13 mouse cellular contexts compared by ENCODE assay signal in the genomic region with DNA sequence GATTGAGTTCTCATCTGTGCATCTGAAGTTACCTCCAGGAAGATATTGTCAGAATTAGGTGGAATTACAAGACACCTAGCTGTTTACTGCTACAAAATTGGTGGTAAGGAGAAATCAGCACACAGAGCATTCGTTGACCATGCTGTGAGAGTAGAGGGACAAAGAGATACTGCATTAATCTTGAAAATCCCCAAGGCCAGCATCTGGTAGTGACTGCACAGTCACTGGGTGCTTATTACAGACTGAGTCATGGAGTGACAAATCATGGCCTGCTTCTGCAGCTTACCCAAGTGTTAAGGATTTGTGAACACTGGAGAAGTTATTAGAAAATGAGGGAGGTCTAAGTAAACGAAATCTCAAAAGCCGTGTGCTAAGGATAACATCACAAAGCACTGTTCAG. TPM values are rescaled to one million over a fixed set of nuclear protein-coding genes. Genes with fewer than 3 reads are reported as not detected.
DNase-seq lines count a peak whose midpoint lies in the region.
"Had no signal": no experiment of that assay in that cellular context is flagged by ENCODE, and none has a peak within 500 bp of the region (broad histone marks: within the 10 kb centered on the region; RNA-seq: fewer than 3 reads in every experiment).

No protein-coding gene starts in this region.

- DNase-seq in adrenal gland, adult 2 months = peak; percentile 59
- no peak for DNase-seq in adrenal gland, postnatal 25 days
- DNase-seq in adrenal gland, postnatal 36 days = peak; percentile 12 to 20
- DNase-seq in adrenal gland, postnatal 4 days (ENCODE audit: low spot score in 2 of 2) = no peak
- DNase-seq in retina, postnatal 1 day = no peak
- DNase-seq: cerebellum, adult 11-12 months; cerebellum, adult 2 months; cerebellum, adult 9-10 months; cerebellum, postnatal 10 days; cerebellum, postnatal 25 days; forebrain, postnatal 0 days had no signal

RNA-seq across cellular contexts. Expression of gene Sri, which starts 32.6 kb away (rescaled TPM):
- 10 to 100 TPM; 76.2 to 98.8 TPM for total RNA-seq in adrenal gland, adult 2 months (2021)
- polyA plus RNA-seq in adrenal gland, adult 2 months (2012; rRNA removed) = 47.4 and 48.1 TPM in 2 replicates
- 72.0 and 128 TPM in 2 replicates for total RNA-seq in adrenal gland, postnatal 25 days (2021)
- 100 to 1,000 TPM in 1 of 2 experiments, 10 to 100 TPM in 1; 98.2 to 112 TPM for total RNA-seq in adrenal gland, postnatal 36 days (2021)
- total RNA-seq in adrenal gland, postnatal 4 days (2021) = 100 to 1,000 TPM; 140 to 149 TPM

RNA-seq across cellular contexts. Expression of gene Steap4, which starts 53.0 kb away (rescaled TPM):
- total RNA-seq in adrenal gland, adult 2 months (2021) = 10 to 100 TPM; 31.1 to 71.1 TPM
- 7.6 and 10.6 TPM in 2 replicates for polyA plus RNA-seq in adrenal gland, adult 2 months (2012; rRNA removed)
- 11.3 and 11.4 TPM in 2 replicates for total RNA-seq in adrenal gland, postnatal 25 days (2021)
- total RNA-seq in adrenal gland, postnatal 36 days (2021) = 10 to 100 TPM; 14.4 to 47.1 TPM
- total RNA-seq in adrenal gland, postnatal 4 days (2021) = 10 to 100 TPM; 11.6 to 16.8 TPM
- total RNA-seq: MEL had no signal
- polyA plus RNA-seq: C2C12 had no signal

Comparison
In these comparisons a context has a peak if more than half of its experiments do, and no peak if none do; other contexts are left out.
1. DNase-seq: peak in adrenal gland, adult 2 months (single experiment) and adrenal gland, postnatal 36 days (2 of 2); none in adrenal gland, postnatal 25 days (single experiment), adrenal gland, postnatal 4 days (0 of 2) and retina, postnatal 1 day (single experiment).